17 mouse cellular contexts compared by ENCODE assay signal in the genomic region with DNA sequence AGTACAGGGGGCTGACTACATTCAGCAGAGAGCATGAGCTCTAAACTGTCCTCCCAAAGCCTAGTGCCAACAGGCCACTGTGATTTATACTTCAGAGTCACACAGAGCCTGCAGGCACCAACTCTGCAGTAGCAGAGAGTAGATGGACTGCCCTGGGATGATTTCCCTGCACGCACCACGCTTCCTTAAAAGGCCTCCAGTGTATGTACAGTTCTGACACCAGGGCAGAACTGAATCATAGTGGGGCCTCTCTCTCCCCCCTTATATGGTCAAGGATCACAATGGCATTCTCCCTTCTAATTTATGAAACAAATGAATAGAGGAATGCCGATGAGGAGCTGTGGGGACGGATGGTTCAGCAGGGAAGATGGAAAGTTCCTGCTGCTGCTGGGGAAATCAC.
DNase-seq lines count a peak whose midpoint lies in the region; ATAC-seq and TF ChIP-seq lines count a peak whose summit lies in the region.
"Had no signal": no experiment of that assay in that cellular context is flagged by ENCODE, and none has a peak within 500 bp of the region (broad histone marks: within the 10 kb centered on the region; RNA-seq: fewer than 3 reads in every experiment).

No protein-coding gene starts in this region.

- no peak overlapping the region for H3K4me2 ChIP-seq in kidney, embryonic 15.5 days
- H3K4me2 ChIP-seq in liver, embryonic 11.5 days, result no peak overlapping the region
- H3K4me2 ChIP-seq: forebrain, embryonic 12.5 days; hindbrain, embryonic 14.5 days; limb, embryonic 12.5 days had no signal

- no peak overlapping the region for H3K9ac ChIP-seq in heart, adult 2 months (ENCODE audit: low read depth, low read length)
- no peak overlapping the region for H3K9ac ChIP-seq in kidney, embryonic 15.5 days
- no peak overlapping the region for H3K9ac ChIP-seq in liver, embryonic 11.5 days (ENCODE audit: low read depth, low read length)
- H3K9ac ChIP-seq: forebrain, embryonic 12.5 days; hindbrain, embryonic 14.5 days; limb, embryonic 12.5 days; liver, embryonic 14.5 days had no signal

- ATAC-seq in kidney, embryonic 15.5 days (replicated peaks; ENCODE audit: low FRiP score), result peak; percentile 67; the same call in 1 of the 2 replicates
- ATAC-seq in liver, embryonic 11.5 days (replicated peaks; ENCODE audit: low FRiP score), result no peak
- ATAC-seq: midbrain, embryonic 16.5 days had no signal

- 69% methylated on average over 4 of the region's 4 CpGs for WGBS in heart, adult 2 months
- WGBS in kidney, embryonic 15.5 days, result 50% methylated on average over 4 of the region's 4 CpGs
- 72% methylated on average over 4 of the region's 4 CpGs for WGBS in liver, embryonic 11.5 days

- no peaks in the 10 kb centered on the region for H3K36me3 ChIP-seq in heart, adult 2 months (ENCODE audit: control insufficient read depth, insufficient read depth, low read length)
- H3K36me3 ChIP-seq in kidney, embryonic 15.5 days, result no peaks in the 10 kb centered on the region
- no peaks in the 10 kb centered on the region for H3K36me3 ChIP-seq in liver, embryonic 11.5 days (ENCODE audit: control insufficient read depth, insufficient read depth, low read length)
- H3K36me3 ChIP-seq: forebrain, embryonic 12.5 days; limb, embryonic 12.5 days had no signal

- no peaks in the 10 kb centered on the region; the same call in 1 of the 2 replicates for H3K79me2 ChIP-seq in heart, adult 2 months (replicated peaks; ENCODE audit: control insufficient read depth, insufficient read depth, low read length)

- no peaks in the 10 kb centered on the region for H3K9me3 ChIP-seq in kidney, embryonic 15.5 days (replicated peaks)
- no peaks in the 10 kb centered on the region for H3K9me3 ChIP-seq in liver, embryonic 11.5 days (ENCODE audit: control insufficient read depth, low read length)
- H3K9me3 ChIP-seq: forebrain, embryonic 12.5 days; limb, embryonic 12.5 days had no signal

- H3K27me3 ChIP-seq in heart, adult 2 months (ENCODE audit: control insufficient read depth, insufficient read depth, low read length), result no peaks in the 10 kb centered on the region
- H3K27me3 ChIP-seq in kidney, embryonic 15.5 days, result no peaks in the 10 kb centered on the region
- no peaks in the 10 kb centered on the region; the same call in 1 of the 2 replicates for H3K27me3 ChIP-seq in liver, embryonic 11.5 days (replicated peaks; ENCODE audit: control insufficient read depth, insufficient read depth, low read length)
- H3K27me3 ChIP-seq: forebrain, embryonic 12.5 days; limb, embryonic 12.5 days had no signal

- H3K27ac ChIP-seq in heart, adult 2 months, result no peak overlapping the region
- 0 out of 2 replicates have a peak overlapping the region, but pooled peaks have one; percentile 6 for H3K27ac ChIP-seq in kidney, embryonic 15.5 days
- no peak overlapping the region for H3K27ac ChIP-seq in liver, embryonic 11.5 days (ENCODE audit: low read depth, low read length)
- H3K27ac ChIP-seq: forebrain, embryonic 12.5 days; hindbrain, embryonic 14.5 days; limb, embryonic 12.5 days; liver, embryonic 14.5 days had no signal

- TF ChIP-seq POLR2A in heart, adult 2 months (IDR thresholded peaks at IDR 0.05; ENCODE audit: insufficient read depth, low read depth, low read length), result no peak

- peak; percentile 55 for DNase-seq in heart, adult 11 months
- no peak for DNase-seq in heart, adult 2 months
- DNase-seq in kidney, postnatal 14 days, result no peak
- DNase-seq in urinary bladder, postnatal 14 days (ENCODE audit: low spot score), result peak; percentile 22
- no peak for DNase-seq in urinary bladder, adult 2 months (ENCODE audit: low spot score)
- DNase-seq in embryo, embryonic 10 days (ENCODE audit: low spot score), result no peak
- DNase-seq in liver, embryonic 11.5 days (ENCODE audit: low spot score), result no peak
- DNase-seq: cerebellum, postnatal 10 days; gastrocnemius, postnatal 25 days; kidney, adult 2 months; right cerebral cortex, adult 18-20 months had no signal

- no peak for TF ChIP-seq CTCF in heart, adult 2 months (IDR thresholded peaks at IDR 0.05)

- no peak overlapping the region for H3K4me3 ChIP-seq in heart, adult 2 months
- no peak overlapping the region for H3K4me3 ChIP-seq in kidney, embryonic 15.5 days (replicated peaks)
- no peak overlapping the region for H3K4me3 ChIP-seq in liver, embryonic 11.5 days (ENCODE audit: low read depth, low read length)
- H3K4me3 ChIP-seq: forebrain, embryonic 12.5 days; limb, embryonic 12.5 days had no signal

- intact Hi-C loops in heart, adult 2 months (cut with DNase I), result no loop called here

- no peaks in the 10 kb centered on the region for H3K4me1 ChIP-seq in heart, adult 2 months (ENCODE audit: control insufficient read depth, insufficient read depth, low read length)
- no peaks in the 10 kb centered on the region for H3K4me1 ChIP-seq in kidney, embryonic 15.5 days
- no peaks in the 10 kb centered on the region for H3K4me1 ChIP-seq in liver, embryonic 11.5 days (replicated peaks; ENCODE audit: control insufficient read depth, insufficient read depth, low read length)
- H3K4me1 ChIP-seq: forebrain, embryonic 12.5 days; limb, embryonic 12.5 days had no signal

- TF ChIP-seq EP300 in heart, adult 2 months (IDR thresholded peaks at IDR 0.05; ENCODE audit: insufficient read depth, low read depth, low read length), result no peak

Comparison
In these comparisons a context has a peak if more than half of its experiments do, and no peak if none do; other contexts are left out.
1. DNase-seq: peak in heart, adult 11 months (single experiment) and urinary bladder, postnatal 14 days (single experiment); none in heart, adult 2 months (0 of 2), kidney, postnatal 14 days (single experiment), urinary bladder, adult 2 months (single experiment), embryo, embryonic 10 days (single experiment) and liver, embryonic 11.5 days (single experiment).